Mouse (Mus musculus): ENCODE data around the gene Csf3.

DNA sequence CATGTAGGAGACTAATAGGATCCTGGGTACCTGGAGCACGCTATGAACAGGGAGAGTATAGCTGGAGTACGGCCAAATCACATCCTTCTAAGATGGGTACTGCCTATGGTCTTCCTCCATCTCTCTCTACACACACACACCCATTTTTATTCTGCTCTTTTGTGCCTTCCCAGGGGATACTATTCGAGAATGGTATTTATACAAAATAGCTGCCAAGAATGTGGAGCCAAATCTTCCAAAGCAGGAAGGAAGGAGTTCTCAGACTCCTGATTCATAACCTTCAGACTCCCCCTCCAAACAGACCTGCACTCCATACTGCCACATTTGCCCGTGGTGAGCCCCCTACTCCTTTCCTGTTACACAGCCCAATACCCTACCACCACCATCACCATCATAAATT is 29.7 kb downstream of the Csf3 start:
- no peak for TF ChIP-seq ZNF384 (IDR thresholded peaks at IDR 0.05; ENCODE audit: low read depth, low read length)
- no peak for TF ChIP-seq MAFK (IDR thresholded peaks at IDR 0.05; ENCODE audit: insufficient replicate concordance, low read length)
- no peak for TF ChIP-seq POLR2A (IDR thresholded peaks at IDR 0.05; ENCODE audit: low read depth, low read length)
- TF ChIP-seq CTCF (conservative IDR thresholded peaks at IDR 0.05 in 1 of 2, IDR thresholded peaks at IDR 0.05 in 1 of 2; ENCODE audit: low read depth in 2 of 2, low read length in 2 of 2) = no peak
- TF ChIP-seq ZC3H11A (IDR thresholded peaks at IDR 0.05; ENCODE audit: low read depth, low read length) = no peak
- no peak for TF ChIP-seq TCF12 (IDR thresholded peaks at IDR 0.05; ENCODE audit: low read depth, low read length)
- no peak for TF ChIP-seq EP300 (IDR thresholded peaks at IDR 0.05; ENCODE audit: low read length)
